Mouse (Mus musculus) forebrain, embryonic 14.5 days (tissue): ENCODE measurements around the gene Acvr1b. TPM values are rescaled to one million over a fixed set of nuclear protein-coding genes. Genes with fewer than 3 reads are reported as not detected.
A peak's percentile ranks its signal among the peaks of the same experiment; 100 is the strongest.

ENCODE experiments used
- ATAC-seq: fragments of 200-750 bp; cut with Nextera tagmentation; 2 replicates; pipeline ENCODE4 v1.8.0; 2017; ENCODE audit warnings: mild to moderate bottlenecking, moderate library complexity
- DNase-seq: peaks from one replicate; pipeline ENCODE4 v3.0.0-alpha.2; 2015; ENCODE audit warnings: low spot score
- H3K27ac ChIP-seq: fragments of 300-500 bp; sonication (generic); 2 replicates; pipeline ENCODE4 v1.5.1; 2014; ENCODE audit warnings: low read depth, mild to moderate bottlenecking, control low read depth, low read length, moderate library complexity
- H3K27me3 ChIP-seq: fragments of 300-500 bp; sonication (generic); replicated peaks from 2 replicates; pipeline ENCODE4 v1.6.1; 2014; ENCODE audit warnings: low read length, control low read depth, mixed read lengths; ENCODE audit not compliant: control insufficient read depth, insufficient read depth
- H3K36me3 ChIP-seq: fragments of 300-500 bp; sonication (generic); 2 replicates; pipeline ENCODE4 v1.6.1; 2014; ENCODE audit warnings: low read length, control low read depth; ENCODE audit not compliant: control insufficient read depth, insufficient read depth
- H3K4me1 ChIP-seq: fragments of 300-500 bp; sonication (generic); 2 replicates; pipeline ENCODE4 v1.6.1; 2014; ENCODE audit warnings: antibody characterized with exemption, low read length, control low read depth; ENCODE audit not compliant: control insufficient read depth, insufficient read depth
- H3K4me2 ChIP-seq: fragments of 300-500 bp; sonication (generic); 2 replicates; pipeline ENCODE4 v1.6.1; 2014; ENCODE audit warnings: mild to moderate bottlenecking, control low read depth, low read length
- H3K4me3 ChIP-seq: fragments of 300-500 bp; sonication (generic); 2 replicates; pipeline ENCODE4 v1.5.1; 2014; ENCODE audit warnings: low read depth, low read length, control low read depth
- H3K9ac ChIP-seq: fragments of 300-500 bp; sonication (generic); 2 replicates; pipeline ENCODE4 v1.6.1; 2014; ENCODE audit warnings: mild to moderate bottlenecking, low read length, control low read depth, moderate library complexity
- H3K9me3 ChIP-seq: fragments of 300-500 bp; sonication (generic); replicated peaks from 2 replicates; pipeline ENCODE4 v1.6.1; 2016; ENCODE audit warnings: low read length, control low read depth, mixed read lengths; ENCODE audit not compliant: control insufficient read depth
- WGBS: fragments of 180-500 bp; shearing (Covaris S2); extraction: QIAGEN DNeasy Blood & Tissue Kit; methylation state at CpG from one replicate; pipeline ENCODE4 v1.1.7; 2014; 5-methylcytosine and 5-hydroxymethylcytosine counted together
- polyA plus RNA-seq: library from polyadenylated mRNA; unstranded; fragments of >200 nt; fragmentation: Nextera tagmentation; extraction: Ambion mirVana; gene quantifications from 2 replicates; pipeline ENCODE4 v1.2.1, GENCODE M21; 2014

The Acvr1b gene
- polyA plus RNA-seq, 1 experiment from 2014 or later = 24.7 TPM

- ATAC-seq (no peak), DNase-seq (no peak)
- Histone ChIP-seq H3K9me3 (no peaks in the 10 kb centered on the region), H3K27ac (no peak overlapping the region), H3K4me3 (no peak overlapping the region), H3K9ac (no peak overlapping the region), H3K27me3 (no peaks in the 10 kb centered on the region), H3K36me3 (peaks cover 7% of the 10 kb centered on the region), H3K4me2 (no peak overlapping the region), H3K4me1 (peaks cover 15% of the 10 kb centered on the region)
- 87% methylated on average over 5 of the region's 5 CpGs for WGBS
These were observed 14.0 kb downstream of the Acvr1b start for GRCm38 (mm10) chr15:101187907-101188306.

GRCm38 (mm10) chr15:101189981-101190761 lies 16.3 kb downstream of the Acvr1b start:
- Histone ChIP-seq H3K4me3 (no peak overlapping the region), H3K4me1 (peaks cover 15% of the 10 kb centered on the region)

GRCm38 (mm10) chr15:101190762-101191150 lies 16.9 kb downstream of the Acvr1b start:
- WGBS = 68% methylated on average over 5 of the region's 5 CpGs
- H3K4me3 ChIP-seq = no peak overlapping the region
- DNase-seq = no peak
- peaks cover 24% of the 10 kb centered on the region for H3K36me3 ChIP-seq
- H3K9me3 ChIP-seq = no peaks in the 10 kb centered on the region
- H3K4me1 ChIP-seq = peaks cover 15% of the 10 kb centered on the region
- no peak for ATAC-seq
- H3K27me3 ChIP-seq = no peaks in the 10 kb centered on the region
- H3K27ac ChIP-seq = no peak overlapping the region
- no peak overlapping the region for H3K4me2 ChIP-seq
- no peak overlapping the region for H3K9ac ChIP-seq

More at GRCm38 (mm10) chr15:101189981-101190761, 16.3 kb downstream of the Acvr1b start:
- Histone ChIP-seq H3K4me2 (no peak overlapping the region), H3K9me3 (no peaks in the 10 kb centered on the region), H3K27me3 (no peaks in the 10 kb centered on the region), H3K36me3 (peaks cover 22% of the 10 kb centered on the region), H3K27ac (no peak overlapping the region), H3K9ac (no peak overlapping the region)
- DNase-seq = no peak
- no peak for ATAC-seq
- 77% methylated on average over 10 of the region's 10 CpGs for WGBS

GRCm38 (mm10) chr15:101191459-101192259 lies 17.8 kb downstream of the Acvr1b start:
- Histone ChIP-seq H3K4me1 (peaks cover 15% of the 10 kb centered on the region), H3K27me3 (no peaks in the 10 kb centered on the region), H3K36me3 (peaks cover 33% of the 10 kb centered on the region), H3K9ac (no peak overlapping the region), H3K9me3 (no peaks in the 10 kb centered on the region), H3K4me3 (no peak overlapping the region), H3K27ac (peak overlapping the region; percentile 44; the same call in 1 of the 2 replicates), H3K4me2 (0 out of 2 replicates have a peak overlapping the region, but pooled peaks have one; percentile 15)
- ATAC-seq = peak; percentile 89
- peak; percentile 92 for DNase-seq
- WGBS = 8% methylated on average over 13 of the region's 13 CpGs

- DNase-seq (no peak), ATAC-seq (no peak)
- Histone ChIP-seq H3K9ac (no peak overlapping the region), H3K27me3 (no peaks in the 10 kb centered on the region), H3K4me3 (no peak overlapping the region), H3K9me3 (no peaks in the 10 kb centered on the region), H3K4me2 (no peak overlapping the region), H3K36me3 (peaks cover 35% of the 10 kb centered on the region), H3K27ac (no peak overlapping the region), H3K4me1 (peaks cover 15% of the 10 kb centered on the region)
- 34% methylated on average over 7 of the region's 7 CpGs for WGBS
These were observed 18.4 kb downstream of the Acvr1b start for GRCm38 (mm10) chr15:101192260-101192640.

DNA sequence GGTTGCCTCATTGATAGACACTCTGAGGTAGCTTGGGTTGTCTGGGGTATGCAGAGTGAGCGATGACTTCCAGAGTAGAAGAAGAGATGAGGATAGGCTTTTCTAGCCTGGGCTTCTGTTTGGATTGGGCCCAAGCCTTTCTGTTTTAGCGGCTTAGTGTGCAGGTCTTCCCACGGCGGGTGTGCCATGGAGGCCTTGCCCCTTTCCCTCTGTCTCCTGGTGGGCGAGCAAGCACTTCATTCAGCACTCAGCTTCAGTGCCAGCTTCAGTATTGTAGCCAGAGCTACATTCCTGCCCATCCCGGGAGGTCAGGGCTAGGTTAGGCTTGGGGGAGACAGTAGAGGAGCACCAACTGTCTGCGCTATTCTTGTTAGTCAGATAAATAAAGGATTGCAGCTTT lies 18.8 kb downstream of the Acvr1b start:
- no peak overlapping the region for H3K9ac ChIP-seq

GRCm38 (mm10) chr15:101193971-101194370 lies 20.1 kb downstream of the Acvr1b start:
- WGBS = 96% methylated on average over 6 of the region's 6 CpGs
- ATAC-seq = no peak

More for the DNA sequence above, 18.8 kb downstream of the Acvr1b start:
- Histone ChIP-seq H3K36me3 (peaks cover 39% of the 10 kb centered on the region), H3K27me3 (no peaks in the 10 kb centered on the region), H3K4me3 (no peak overlapping the region), H3K27ac (no peak overlapping the region), H3K4me2 (no peak overlapping the region), H3K9me3 (no peaks in the 10 kb centered on the region), H3K4me1 (peaks cover 15% of the 10 kb centered on the region)
- 79% methylated on average over 7 of the region's 7 CpGs for WGBS
- no peak for ATAC-seq
- no peak for DNase-seq

GRCm38 (mm10) chr15:101194951-101195823 lies 21.3 kb downstream of the Acvr1b start:
- H3K9me3 ChIP-seq = no peaks in the 10 kb centered on the region
- peaks cover 57% of the 10 kb centered on the region for H3K36me3 ChIP-seq
- peaks cover 13% of the 10 kb centered on the region for H3K4me1 ChIP-seq
- no peak overlapping the region for H3K27ac ChIP-seq
- H3K4me2 ChIP-seq = no peak overlapping the region
- H3K4me3 ChIP-seq = no peak overlapping the region
- ATAC-seq = no peak
- H3K27me3 ChIP-seq = no peaks in the 10 kb centered on the region
- DNase-seq = no peak
- WGBS = 94% methylated on average over 16 of the region's 16 CpGs
- no peak overlapping the region for H3K9ac ChIP-seq

More at GRCm38 (mm10) chr15:101193971-101194370, 20.1 kb downstream of the Acvr1b start:
- Histone ChIP-seq H3K9me3 (no peaks in the 10 kb centered on the region), H3K27me3 (no peaks in the 10 kb centered on the region), H3K4me1 (peaks cover 15% of the 10 kb centered on the region), H3K27ac (no peak overlapping the region), H3K36me3 (peaks cover 47% of the 10 kb centered on the region), H3K9ac (no peak overlapping the region), H3K4me2 (no peak overlapping the region), H3K4me3 (no peak overlapping the region)
- no peak for DNase-seq
